Mouse (Mus musculus) liver, embryonic 14.5 days (tissue): ENCODE data around the gene Ap2s1. TPM values are rescaled to one million over a fixed set of nuclear protein-coding genes. Genes with fewer than 3 reads are reported as not detected.
"Not testable (repeated sequence)": the region's sequence is repeated elsewhere in the genome, so short reads cannot be mapped to it uniquely, and the experiment has no call there.

Source experiments
- ATAC-seq: fragments of 200-750 bp; cut with Nextera tagmentation; 2 replicates; pipeline ENCODE4 v1.8.0; 2017; ENCODE audit warnings: moderate number of reproducible peaks, mild to moderate bottlenecking, moderate library complexity; ENCODE audit not compliant: insufficient read depth
- DNase-seq, 3 experiments: peaks; one replicate each; pipeline ENCODE4 v3.0.0-alpha.2; 2012 to 2013; ENCODE audit warnings: low read depth in 3 of 3, low spot score in 3 of 3
- H3K27ac ChIP-seq: fragments of 300-500 bp; sonication (generic); 2 replicates; pipeline ENCODE4 v1.5.1; 2014; ENCODE audit warnings: moderate library complexity, mild to moderate bottlenecking, control low read depth, inconsistent platforms
- H3K27me3 ChIP-seq: fragments of 300-500 bp; sonication (generic); 2 replicates; pipeline ENCODE4 v1.6.1; 2014; ENCODE audit warnings: mild to moderate bottlenecking, low read length, moderate library complexity; ENCODE audit not compliant: control insufficient read depth, insufficient read depth
- H3K36me3 ChIP-seq: fragments of 300-500 bp; sonication (generic); replicated peaks from 2 replicates; pipeline ENCODE4 v1.6.1; 2014; ENCODE audit warnings: low read depth; ENCODE audit not compliant: control insufficient read depth, insufficient read depth
- H3K4me1 ChIP-seq, 2 experiments: fragments of 200-500 bp in 1 of 2; fragments of 300-500 bp in 1 of 2; sonication (generic) in 1 of 2; replicated peaks; 2 replicates each; pipeline ENCODE4 v1.6.1; 2012 to 2014; ENCODE audit warnings: antibody characterized with exemption in 1 of 2, inconsistent platforms in 1 of 2, low read length in 1 of 2; ENCODE audit not compliant: control insufficient read depth in 2 of 2, insufficient read depth in 2 of 2
- H3K4me2 ChIP-seq: fragments of 300-500 bp; sonication (generic); 2 replicates; pipeline ENCODE4 v1.6.1; 2014; ENCODE audit warnings: low read depth, mild to moderate bottlenecking, control low read depth, moderate library complexity
- H3K4me3 ChIP-seq, 2 experiments: fragments of 200-500 bp in 1 of 2; fragments of 300-500 bp in 1 of 2; sonication (generic) in 1 of 2; 2 replicates each; pipeline ENCODE4 v1.5.1; 2012 to 2014; ENCODE audit warnings: low read depth in 2 of 2, low read length in 2 of 2, mild to moderate bottlenecking in 2 of 2, control low read depth in 1 of 2, inconsistent platforms in 1 of 2, moderate library complexity in 1 of 2; ENCODE audit not compliant: insufficient read depth in 1 of 2
- H3K9ac ChIP-seq: fragments of 300-500 bp; sonication (generic); replicated peaks from 2 replicates; pipeline ENCODE4 v1.6.1; 2014; ENCODE audit warnings: mild to moderate bottlenecking, control low read depth, moderate library complexity
- H3K9me3 ChIP-seq: fragments of 300-500 bp; sonication (generic); 2 replicates; pipeline ENCODE4 v1.6.1; 2016; ENCODE audit warnings: low read length, mixed read lengths; ENCODE audit not compliant: control insufficient read depth
- CTCF ChIP-seq: IDR thresholded peaks from 2 replicates; pipeline ENCODE4 v1.5.1; 2016; ENCODE audit warnings: antibody characterized with exemption, low read depth, control low read depth
- EP300 ChIP-seq: IDR thresholded peaks from 2 replicates; pipeline ENCODE4 v1.6.1; 2016; ENCODE audit warnings: antibody characterized with exemption, low read depth
- WGBS: fragments of 180-500 bp; shearing (Covaris S2); extraction: QIAGEN DNeasy Blood & Tissue Kit; methylation state at CpG from one replicate; pipeline ENCODE4 v1.1.7; 2014; ENCODE audit not compliant: insufficient replicate concordance; 5-methylcytosine and 5-hydroxymethylcytosine counted together
- polyA plus RNA-seq, 2 experiments: library from polyadenylated mRNA; depleted of rRNA in 1 of 2; stranded (reverse) in 1 of 2; unstranded in 1 of 2; fragments of >200 nt; fragmentation: Nextera tagmentation in 1 of 2; extraction: Ambion mirVana in 1 of 2; gene quantifications; 2 replicates each; pipeline versions ENCODE4 v1.2.1 to v1.2.3; 2012 to 2014

Ap2s1 gene
- polyA plus RNA-seq, 2 experiments = 175 to 176 TPM

DNA sequence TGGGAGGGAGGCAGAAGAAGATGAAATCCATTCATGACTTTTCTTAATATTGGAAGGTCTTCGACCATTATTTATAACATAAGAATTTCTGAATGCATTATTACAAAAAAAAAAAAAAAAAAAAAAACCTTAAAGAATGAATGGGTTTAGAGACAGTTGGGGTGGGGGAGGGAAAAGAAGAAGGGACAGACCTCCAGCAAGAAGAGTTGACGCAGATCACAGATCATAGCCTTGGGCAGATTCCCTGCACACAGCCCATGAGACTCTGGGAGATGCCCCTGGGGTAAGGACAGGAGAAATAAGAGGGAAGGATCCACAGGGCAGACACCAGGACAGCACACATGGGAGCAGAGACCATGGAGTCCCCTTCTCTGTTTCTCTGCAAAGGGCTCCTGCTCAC lies 16.6 kb upstream of the Ap2s1 start, which contains the start of gene Ceacam9:
Gene Ceacam9 (plus strand): TSS at position 301 of the 400 bp plus-strand sequence.
- no peak within 1 kb of the TSS for H3K4me3 ChIP-seq
- ATAC-seq (no peak), DNase-seq (no peak)
- no peaks in the 10 kb centered on the region for H3K36me3 ChIP-seq
- H3K9ac ChIP-seq = no peak within 1 kb of the TSS
- no peaks in the 10 kb centered on the region for H3K9me3 ChIP-seq
- no peak within 1 kb of the TSS for H3K4me2 ChIP-seq
- no peaks in the 10 kb centered on the region for H3K4me1 ChIP-seq
- H3K27me3 ChIP-seq = no peaks in the 10 kb centered on the region
- H3K27ac ChIP-seq = no peak within 1 kb of the TSS
- WGBS = 48% methylated on average over 2 of the region's 2 CpGs
- TF ChIP-seq CTCF (no peak), EP300 (no peak)

DNA sequence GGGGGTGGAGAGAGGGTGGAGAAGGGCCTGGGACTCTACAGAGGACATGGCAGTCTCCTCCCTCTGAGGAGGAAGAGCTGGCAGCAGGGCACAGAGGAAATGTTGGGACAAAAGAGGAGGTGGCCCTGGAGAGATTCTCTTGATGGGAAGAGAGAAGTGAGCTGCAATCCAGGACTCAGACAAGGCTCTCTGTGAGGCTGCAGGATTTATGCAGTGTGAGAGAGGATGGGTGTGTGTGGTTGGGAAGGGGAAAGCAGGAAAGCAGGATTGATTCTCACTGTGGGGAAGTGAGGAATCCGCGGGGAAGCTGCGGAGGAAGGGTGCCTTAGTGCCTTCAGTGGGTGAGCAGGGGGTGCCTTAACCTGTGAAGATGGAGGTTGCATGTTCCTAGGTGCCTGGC lies 15.7 kb upstream of the Ap2s1 start:
- not testable (repeated sequence) for H3K9me3 ChIP-seq, H3K4me2 ChIP-seq, H3K36me3 ChIP-seq, H3K27me3 ChIP-seq, H3K27ac ChIP-seq, H3K4me1 ChIP-seq, ATAC-seq, H3K4me3 ChIP-seq, DNase-seq, H3K9ac ChIP-seq
- WGBS = 37% methylated on average over 3 of the region's 3 CpGs

DNA sequence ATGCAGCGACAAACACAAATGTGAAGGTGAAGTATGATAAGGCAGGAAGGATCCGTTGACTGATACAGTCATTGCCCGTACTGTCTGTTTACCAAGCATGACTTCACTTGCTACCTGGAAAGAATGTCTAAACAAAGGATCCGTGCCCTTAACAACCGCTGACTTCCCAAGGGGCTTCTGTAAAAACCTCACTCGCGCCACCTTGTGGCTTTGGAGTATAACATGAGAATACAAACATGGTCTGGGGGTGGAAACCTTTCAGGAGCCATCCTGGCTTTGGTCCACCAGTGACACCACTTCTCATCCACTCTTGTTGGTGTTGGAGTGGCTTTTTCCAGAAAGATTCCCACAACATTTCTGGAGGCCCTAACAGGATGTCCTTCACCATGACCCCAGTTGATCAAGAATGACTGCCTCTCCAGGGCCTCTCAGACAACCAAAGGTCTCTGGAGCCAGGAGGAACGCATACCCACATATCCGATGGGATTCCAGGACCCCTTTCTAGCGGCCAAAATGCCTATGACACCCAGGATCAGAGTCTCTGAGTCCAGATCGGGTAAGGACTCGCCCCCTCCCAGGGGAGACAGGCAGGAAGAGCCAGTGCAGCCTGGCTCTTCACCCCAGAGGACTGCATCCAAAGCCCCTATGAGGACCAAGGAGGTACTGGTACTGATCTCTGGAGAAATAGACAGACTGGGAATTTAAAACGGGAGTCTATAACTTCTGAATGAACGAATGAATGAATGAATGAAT lies 9.4 kb upstream of the Ap2s1 start:
- Histone ChIP-seq H3K9me3 (no peaks in the 10 kb centered on the region), H3K4me2 (peak overlapping the region; percentile 24), H3K27me3 (no peaks in the 10 kb centered on the region), H3K36me3 (no peaks in the 10 kb centered on the region), H3K4me3 (no peak overlapping the region), H3K27ac (no peak overlapping the region), H3K4me1 (peaks cover 3 to 14% of the 10 kb centered on the region in 2 experiments; a peak in 2 of 4 replicates), H3K9ac (no peak overlapping the region)
- ATAC-seq (no peak), DNase-seq (peak; percentile 55 to 61 (median 59))
- TF ChIP-seq EP300 (no peak), CTCF (peak; percentile 74)
- WGBS = 17% methylated on average over 14 of the region's 14 CpGs

DNA sequence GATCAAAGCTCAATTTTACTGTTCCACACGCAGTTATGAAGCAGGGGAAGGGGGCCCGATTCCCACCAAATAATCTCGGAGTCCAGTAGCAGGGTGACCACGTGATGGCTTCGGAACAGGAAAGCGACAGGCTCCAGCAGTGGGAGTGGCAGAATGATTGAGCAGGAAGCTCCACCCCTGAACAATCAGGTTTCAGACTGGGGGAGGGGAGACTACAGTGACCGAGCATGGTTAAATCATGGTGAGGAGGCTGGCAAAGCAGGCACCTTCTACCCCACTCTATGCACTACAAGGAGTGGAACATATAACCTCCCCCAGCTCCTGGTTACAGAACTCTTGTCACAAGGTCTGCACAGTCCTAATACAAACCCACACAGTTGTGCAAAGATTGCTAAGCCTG lies 8.6 kb upstream of the Ap2s1 start:
- 2% methylated on average over 7 of the region's 7 CpGs for WGBS
- peak; percentile 43; the same call in 1 of the 2 replicates for ATAC-seq

DNA sequence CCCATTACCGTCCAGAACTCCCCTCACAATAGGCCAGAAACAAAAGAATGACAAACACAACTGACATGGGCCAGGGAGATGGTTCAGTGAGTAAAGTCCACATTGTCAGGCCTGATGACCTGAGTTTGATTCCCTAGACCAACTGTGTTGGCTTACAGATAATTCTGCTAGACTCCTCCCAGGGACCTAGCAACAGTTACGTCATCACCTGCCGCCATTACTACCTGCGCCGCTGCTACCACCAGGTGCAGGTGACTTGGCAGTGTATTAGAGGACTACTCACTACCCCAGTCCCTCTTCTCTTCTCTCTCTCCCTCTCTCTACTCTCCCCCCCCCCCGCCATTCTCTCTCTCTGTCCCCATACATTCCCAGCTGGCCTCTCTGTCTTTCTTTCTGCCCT lies 7.4 kb upstream of the Ap2s1 start:
- WGBS = 71% methylated on average over 6 of the region's 6 CpGs
- Histone ChIP-seq H3K4me3 (no peak overlapping the region), H3K9me3 (no peaks in the 10 kb centered on the region), H3K36me3 (no peaks in the 10 kb centered on the region), H3K27ac (no peak overlapping the region), H3K4me2 (no peak overlapping the region), H3K9ac (no peak overlapping the region), H3K4me1 (peaks cover 3 to 14% of the 10 kb centered on the region in 2 experiments; a peak in 2 of 4 replicates), H3K27me3 (no peaks in the 10 kb centered on the region)
- TF ChIP-seq EP300 (no peak), CTCF (no peak)
- ATAC-seq (no peak), DNase-seq (no peak)

More for the DNA sequence above, 8.6 kb upstream of the Ap2s1 start:
- DNase-seq, H3K4me3 ChIP-seq, H3K27me3 ChIP-seq, H3K36me3 ChIP-seq, H3K9ac ChIP-seq, H3K27ac ChIP-seq, H3K9me3 ChIP-seq: not testable (repeated sequence)
- Histone ChIP-seq H3K4me1 (peaks cover 3 to 14% of the 10 kb centered on the region in 2 experiments; a peak in 2 of 4 replicates), H3K4me2 (peak overlapping the region; percentile 24)
